Mouse (Mus musculus): Measurements from ENCODE around the gene Ttl. TPM values are rescaled to one million over a fixed set of nuclear protein-coding genes. Genes with fewer than 3 reads are reported as not detected.

Ttl gene
- polyA plus RNA-seq, 1 experiment, result 2.1 TPM

DNA sequence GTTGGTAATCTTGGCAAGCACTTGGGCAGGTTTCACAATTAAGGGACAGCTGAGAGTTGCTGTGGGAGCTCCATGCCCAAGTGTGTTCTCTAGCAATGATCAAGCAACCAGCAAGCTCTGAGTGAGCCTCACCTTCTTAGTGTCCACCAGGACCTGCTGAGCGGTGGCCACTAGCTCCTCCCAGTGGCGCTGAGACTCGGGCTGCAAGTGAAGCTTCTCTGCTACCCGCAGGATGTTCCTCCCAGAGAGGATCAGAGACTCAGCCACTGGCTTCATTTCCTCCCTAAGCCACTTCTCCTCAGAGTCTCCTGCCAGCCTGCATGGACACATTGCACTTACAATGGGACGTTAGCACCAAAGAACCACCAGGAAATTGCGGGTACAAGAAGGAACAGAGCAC is 25.2 kb upstream of the Ttl start:
- Histone ChIP-seq H3K36me3 (ENCODE audit: control insufficient read depth, insufficient read depth, low read length) (no peaks in the 10 kb centered on the region), H3K27ac (ENCODE audit: insufficient read depth, low read length) (no peak overlapping the region), H3K4me3 (ENCODE audit: extremely low read depth, insufficient read depth, insufficient read length) (no peak overlapping the region), H3K27me3 (ENCODE audit: control insufficient read depth, insufficient read depth, low read length) (peaks cover 1% of the 10 kb centered on the region), H3K4me1 (ENCODE audit: control insufficient read depth, insufficient read depth, insufficient read length) (peaks cover 9% of the 10 kb centered on the region)
- DNase-seq (ENCODE audit: low read depth in 1 of 2, low spot score in 2 of 2), result no peak
- 9% methylated on average over 6 of the region's 6 CpGs for WGBS
- TF ChIP-seq POLR2A (IDR thresholded peaks at IDR 0.05; ENCODE audit: low read depth, low read length) (no peak), CTCF (IDR thresholded peaks at IDR 0.05; ENCODE audit: extremely low read depth, insufficient read depth, insufficient read length, insufficient replicate concordance) (no peak)

DNA sequence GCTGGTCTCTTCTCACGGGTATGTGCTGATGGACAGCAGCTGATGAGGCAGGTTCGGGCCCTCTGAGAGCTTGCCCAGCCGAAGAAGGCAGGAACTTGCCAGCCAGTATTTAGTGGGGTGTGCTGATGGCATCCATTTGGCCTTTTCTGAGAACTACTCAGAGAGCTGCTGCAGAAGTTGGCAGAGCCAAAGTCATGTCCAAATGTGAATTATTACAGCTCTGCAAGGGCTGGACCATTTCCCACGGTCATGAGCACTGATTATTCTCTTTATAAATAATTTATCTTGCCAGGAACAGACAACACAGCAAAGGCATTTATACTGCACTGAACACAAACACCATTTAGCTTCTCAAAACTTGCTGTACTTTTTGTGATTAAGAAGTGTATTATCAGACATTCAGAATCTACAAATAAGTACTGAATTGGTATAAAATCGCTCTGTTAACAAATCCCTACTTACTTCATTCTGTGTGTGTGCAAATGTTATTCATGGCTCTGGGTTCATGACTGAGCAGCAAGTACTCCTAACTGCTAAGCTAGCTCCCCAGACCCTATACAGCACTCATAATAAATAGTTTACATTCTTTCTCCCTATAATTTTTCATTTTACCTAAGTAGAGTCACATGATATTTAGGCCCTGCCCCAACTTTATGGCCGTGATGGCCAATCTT is 19.4 kb upstream of the Ttl start:
- TF ChIP-seq POLR2A (IDR thresholded peaks at IDR 0.05; ENCODE audit: low read depth, low read length) (no peak), CTCF (IDR thresholded peaks at IDR 0.05; ENCODE audit: extremely low read depth, insufficient read depth, insufficient read length, insufficient replicate concordance) (no peak)
- no peak overlapping the region for H3K27ac ChIP-seq (ENCODE audit: insufficient read depth, low read length)
- 84% methylated on average over 6 of the region's 6 CpGs for WGBS
- H3K27me3 ChIP-seq (ENCODE audit: control insufficient read depth, insufficient read depth, low read length), result no peaks in the 10 kb centered on the region
- H3K4me1 ChIP-seq (ENCODE audit: control insufficient read depth, insufficient read depth, insufficient read length), result no peaks in the 10 kb centered on the region
- no peak overlapping the region for H3K4me3 ChIP-seq (ENCODE audit: extremely low read depth, insufficient read depth, insufficient read length)
- no peak for DNase-seq (ENCODE audit: low read depth in 1 of 2, low spot score in 2 of 2)
- no peaks in the 10 kb centered on the region for H3K36me3 ChIP-seq (ENCODE audit: control insufficient read depth, insufficient read depth, low read length)

- Histone ChIP-seq H3K4me1 (ENCODE audit: control insufficient read depth, insufficient read depth, insufficient read length) (no peaks in the 10 kb centered on the region), H3K36me3 (ENCODE audit: control insufficient read depth, insufficient read depth, low read length) (no peaks in the 10 kb centered on the region), H3K4me3 (ENCODE audit: extremely low read depth, insufficient read depth, insufficient read length) (no peak overlapping the region), H3K27ac (ENCODE audit: insufficient read depth, low read length) (no peak overlapping the region), H3K27me3 (ENCODE audit: control insufficient read depth, insufficient read depth, low read length) (no peaks in the 10 kb centered on the region)
- no peak for TF ChIP-seq POLR2A (IDR thresholded peaks at IDR 0.05; ENCODE audit: low read depth, low read length)
- TF ChIP-seq CTCF (IDR thresholded peaks at IDR 0.05; ENCODE audit: extremely low read depth, insufficient read depth, insufficient read length, insufficient replicate concordance), result no peak
- 90% methylated on average over 4 of the region's 4 CpGs for WGBS
- no peak for DNase-seq (ENCODE audit: low read depth in 1 of 2, low spot score in 2 of 2)
Observed at GRCm38 (mm10) chr2:129046846-129047196, 18.9 kb upstream of the Ttl start.

- TF ChIP-seq POLR2A (IDR thresholded peaks at IDR 0.05; ENCODE audit: low read depth, low read length) (no peak), CTCF (IDR thresholded peaks at IDR 0.05; ENCODE audit: extremely low read depth, insufficient read depth, insufficient read length, insufficient replicate concordance) (no peak)
- 86% methylated on average over 8 of the region's 8 CpGs for WGBS
- no peaks in the 10 kb centered on the region for H3K36me3 ChIP-seq (ENCODE audit: control insufficient read depth, insufficient read depth, low read length)
- H3K4me1 ChIP-seq (ENCODE audit: control insufficient read depth, insufficient read depth, insufficient read length), result no peaks in the 10 kb centered on the region
- H3K27me3 ChIP-seq (ENCODE audit: control insufficient read depth, insufficient read depth, low read length), result no peaks in the 10 kb centered on the region
- H3K4me3 ChIP-seq (ENCODE audit: extremely low read depth, insufficient read depth, insufficient read length), result no peak within 1 kb of the TSS
- DNase-seq (ENCODE audit: low read depth in 1 of 2, low spot score in 2 of 2), result no peak
- no peak within 1 kb of the TSS for H3K27ac ChIP-seq (ENCODE audit: insufficient read depth, low read length)
Observed at GRCm38 (mm10) chr2:129047811-129048210, 17.9 kb upstream of the Ttl start, which contains the start of gene Vinac1. Vinac1 (minus strand) TSS chr2:129048172.

DNA sequence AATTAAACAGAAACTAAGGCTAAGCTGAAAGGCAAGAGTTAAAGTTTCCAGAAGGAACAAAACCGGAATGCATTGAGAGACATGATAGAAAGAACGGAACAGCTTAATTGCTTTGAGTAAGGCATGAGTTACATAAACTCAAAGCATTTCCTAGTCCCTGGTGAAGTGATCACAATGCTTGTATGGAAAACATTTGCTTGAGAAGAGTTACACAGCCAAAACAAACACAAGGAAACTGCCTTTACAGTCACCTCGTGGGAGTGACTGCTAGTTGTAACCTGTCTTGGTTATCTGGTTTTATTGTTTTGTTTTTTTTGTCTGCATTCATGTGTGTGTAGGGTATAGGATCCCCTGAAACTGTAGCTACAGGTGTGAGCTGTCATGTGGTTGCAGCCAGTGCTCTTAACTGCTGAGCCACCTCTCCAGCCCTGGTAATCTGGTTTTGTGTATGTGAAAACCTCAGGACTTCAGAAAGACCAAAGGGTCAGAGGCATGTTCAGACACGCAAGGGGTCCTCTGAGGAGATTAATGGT is 13.2 kb upstream of the Ttl start:
- Histone ChIP-seq H3K27me3 (ENCODE audit: control insufficient read depth, insufficient read depth, low read length) (no peaks in the 10 kb centered on the region), H3K4me1 (ENCODE audit: control insufficient read depth, insufficient read depth, insufficient read length) (no peaks in the 10 kb centered on the region), H3K36me3 (ENCODE audit: control insufficient read depth, insufficient read depth, low read length) (no peaks in the 10 kb centered on the region), H3K4me3 (ENCODE audit: extremely low read depth, insufficient read depth, insufficient read length) (no peak overlapping the region), H3K27ac (ENCODE audit: insufficient read depth, low read length) (no peak overlapping the region)
- no peak for DNase-seq (ENCODE audit: low read depth in 1 of 2, low spot score in 2 of 2)
- WGBS, result 72% methylated on average over 4 of the region's 4 CpGs
- TF ChIP-seq POLR2A (IDR thresholded peaks at IDR 0.05; ENCODE audit: low read depth, low read length) (no peak), CTCF (IDR thresholded peaks at IDR 0.05; ENCODE audit: extremely low read depth, insufficient read depth, insufficient read length, insufficient replicate concordance) (no peak)

- no peak overlapping the region for H3K4me3 ChIP-seq (ENCODE audit: extremely low read depth, insufficient read depth, insufficient read length)
- no peak for TF ChIP-seq POLR2A (IDR thresholded peaks at IDR 0.05; ENCODE audit: low read depth, low read length)
- TF ChIP-seq CTCF (IDR thresholded peaks at IDR 0.05; ENCODE audit: extremely low read depth, insufficient read depth, insufficient read length, insufficient replicate concordance), result no peak
- DNase-seq (ENCODE audit: low read depth in 1 of 2, low spot score in 2 of 2), result no peak
- WGBS, result 88% methylated on average over 6 of the region's 6 CpGs
- no peak overlapping the region for H3K27ac ChIP-seq (ENCODE audit: insufficient read depth, low read length)
- H3K36me3 ChIP-seq (ENCODE audit: control insufficient read depth, insufficient read depth, low read length), result no peaks in the 10 kb centered on the region
- no peaks in the 10 kb centered on the region for H3K27me3 ChIP-seq (ENCODE audit: control insufficient read depth, insufficient read depth, low read length)
- no peaks in the 10 kb centered on the region for H3K4me1 ChIP-seq (ENCODE audit: control insufficient read depth, insufficient read depth, insufficient read length)
Observed at GRCm38 (mm10) chr2:129055741-129056140, 10.0 kb upstream of the Ttl start.

GRCm38 (mm10) chr2:129056597-129056996 is 9.1 kb upstream of the Ttl start:
- no peak for TF ChIP-seq CTCF (IDR thresholded peaks at IDR 0.05; ENCODE audit: extremely low read depth, insufficient read depth, insufficient read length, insufficient replicate concordance)
- WGBS, result 65% methylated on average over 9 of the region's 9 CpGs
- Histone ChIP-seq H3K36me3 (ENCODE audit: control insufficient read depth, insufficient read depth, low read length) (no peaks in the 10 kb centered on the region), H3K4me3 (ENCODE audit: extremely low read depth, insufficient read depth, insufficient read length) (no peak overlapping the region), H3K27ac (ENCODE audit: insufficient read depth, low read length) (no peak overlapping the region), H3K4me1 (ENCODE audit: control insufficient read depth, insufficient read depth, insufficient read length) (no peaks in the 10 kb centered on the region), H3K27me3 (ENCODE audit: control insufficient read depth, insufficient read depth, low read length) (no peaks in the 10 kb centered on the region)
- DNase-seq (ENCODE audit: low read depth in 1 of 2, low spot score in 2 of 2), result peak in 1 of 2 experiments; percentile 20

Data from spleen, adult 2 months (tissue).